Mouse (Mus musculus) layer of hippocampus, adult 18-20 months (tissue): Measurements from ENCODE around the gene Olfr418. TPM values are rescaled to one million over a fixed set of nuclear protein-coding genes. Genes with fewer than 3 reads are reported as not detected.
"Not testable (repeated sequence)": the region's sequence is repeated elsewhere in the genome, so short reads cannot be mapped to it uniquely, and the experiment has no call there.

Experiments used
- DNase-seq, 2 experiments: peaks; one replicate each; pipeline ENCODE4 v3.0.0; 2022; ENCODE audit warnings: low spot score in 2 of 2
- long read RNA-seq: library from polyadenylated mRNA; stranded (forward); transcript quantifications from one replicate; pipeline ENCODE4 v2.0.0, GENCODE M21; 2021
- total RNA-seq, 2 experiments: library from RNA; stranded (reverse); gene quantifications; 2 replicates each; pipeline ENCODE4 v1.2.3; 2021

Olfr418 gene
- not detected for total RNA-seq
- long read RNA-seq = 0 reads

GRCm38 (mm10) chr1:173265701-173266100, at the start of gene Olfr418:
Gene Olfr418 (plus strand): TSS chr1:173266001.
- no peak for DNase-seq

- no peak for DNase-seq
These were observed 49.3 kb upstream of the Olfr418 start for GRCm38 (mm10) chr1:173216481-173216880.

GRCm38 (mm10) chr1:173227081-173227480, 38.7 kb upstream of the Olfr418 start, which contains the start of gene Fcer1a:
Gene Fcer1a (minus strand): TSS chr1:173227214.
- no peak for DNase-seq

GRCm38 (mm10) chr1:173237004-173237403, 28.8 kb upstream of the Olfr418 start:
- DNase-seq = not testable (repeated sequence)

DNA sequence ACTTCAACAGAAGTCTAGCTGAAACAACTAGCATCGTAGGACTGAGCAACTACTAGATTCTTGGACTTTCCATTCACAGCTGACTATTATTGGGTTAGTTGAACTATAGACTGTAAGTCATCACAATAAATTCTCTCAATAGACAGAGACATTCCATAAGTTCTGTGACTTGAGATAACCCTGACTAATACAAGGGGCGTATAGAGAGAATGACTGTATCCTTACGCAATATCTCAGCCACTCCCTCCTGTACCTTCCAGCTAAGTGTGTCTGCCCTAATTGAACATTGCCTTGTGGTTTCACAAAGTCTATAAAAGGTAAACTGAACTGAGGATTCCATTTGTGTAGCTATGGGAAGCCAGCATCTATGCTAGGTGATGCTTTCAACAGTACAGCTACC, 15.9 kb upstream of the Olfr418 start:
- no peak for DNase-seq

DNA sequence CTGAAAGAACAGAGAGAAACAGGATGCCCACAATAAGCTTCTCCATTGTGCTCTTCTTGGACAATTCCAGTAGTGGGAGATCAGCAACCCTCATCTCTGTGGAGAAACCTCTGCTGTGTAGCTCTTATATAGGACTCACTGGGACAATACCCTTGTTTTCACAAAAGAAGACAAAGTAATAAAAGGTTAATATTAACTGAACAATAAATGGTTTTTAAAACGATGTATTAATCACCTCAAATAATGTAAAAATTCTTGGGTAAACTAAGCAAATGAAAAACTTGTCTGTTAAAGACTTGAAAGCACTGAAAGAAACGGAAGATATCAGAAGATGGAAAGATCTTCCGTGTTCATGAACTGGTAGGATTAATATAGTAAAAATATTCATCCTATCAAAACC, 11.9 kb downstream of the Olfr418 start, which contains the start of gene Mptx2:
Mptx2 (minus strand) TSS at position 101 of the 400 bp plus-strand sequence.
- DNase-seq = no peak

DNA sequence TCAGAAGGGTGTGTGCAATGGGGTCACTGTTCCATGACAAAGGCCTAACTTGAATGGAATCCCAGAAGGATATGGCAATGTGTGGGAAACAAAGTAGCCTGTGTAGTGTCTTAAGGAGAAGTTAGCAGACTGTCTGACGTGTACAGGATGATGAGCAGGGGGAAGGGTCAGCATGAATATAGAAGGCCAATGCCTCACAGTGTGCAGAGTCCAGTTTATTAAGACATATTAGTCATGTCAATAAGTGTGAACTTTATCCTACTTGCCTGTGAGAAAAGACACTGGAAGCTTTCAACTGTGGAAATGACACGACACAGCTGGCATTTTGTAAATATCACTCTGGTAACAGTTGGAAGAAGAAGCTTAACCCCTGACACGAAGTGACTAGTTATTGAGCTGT, 37.0 kb downstream of the Olfr418 start:
- DNase-seq = not testable (repeated sequence)

- not testable (repeated sequence) for DNase-seq
These were observed 47.8 kb downstream of the Olfr418 start for GRCm38 (mm10) chr1:173313535-173314050.

DNA sequence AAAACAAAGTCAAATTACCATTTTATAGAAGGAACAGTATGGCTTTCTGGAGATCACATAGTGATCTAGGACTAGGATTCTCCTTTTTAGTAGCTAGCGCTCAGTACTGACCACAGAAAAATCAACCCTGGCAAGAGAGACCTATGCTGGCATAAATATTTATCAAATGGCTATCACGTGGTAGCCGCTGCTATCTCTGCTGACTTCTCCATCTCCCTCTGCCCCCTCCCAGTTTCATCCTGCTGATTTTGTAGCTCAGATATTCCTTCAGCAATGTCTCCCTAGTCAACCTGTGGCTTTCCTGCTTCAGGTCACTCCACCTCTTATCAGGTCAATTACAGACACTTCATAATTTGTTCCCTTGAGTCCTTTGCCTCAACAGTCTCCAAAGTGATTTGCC, 49.9 kb downstream of the Olfr418 start:
- DNase-seq = no peak

GRCm38 (mm10) chr1:173317925-173318477, 52.2 kb downstream of the Olfr418 start:
- no peak for DNase-seq

DNA sequence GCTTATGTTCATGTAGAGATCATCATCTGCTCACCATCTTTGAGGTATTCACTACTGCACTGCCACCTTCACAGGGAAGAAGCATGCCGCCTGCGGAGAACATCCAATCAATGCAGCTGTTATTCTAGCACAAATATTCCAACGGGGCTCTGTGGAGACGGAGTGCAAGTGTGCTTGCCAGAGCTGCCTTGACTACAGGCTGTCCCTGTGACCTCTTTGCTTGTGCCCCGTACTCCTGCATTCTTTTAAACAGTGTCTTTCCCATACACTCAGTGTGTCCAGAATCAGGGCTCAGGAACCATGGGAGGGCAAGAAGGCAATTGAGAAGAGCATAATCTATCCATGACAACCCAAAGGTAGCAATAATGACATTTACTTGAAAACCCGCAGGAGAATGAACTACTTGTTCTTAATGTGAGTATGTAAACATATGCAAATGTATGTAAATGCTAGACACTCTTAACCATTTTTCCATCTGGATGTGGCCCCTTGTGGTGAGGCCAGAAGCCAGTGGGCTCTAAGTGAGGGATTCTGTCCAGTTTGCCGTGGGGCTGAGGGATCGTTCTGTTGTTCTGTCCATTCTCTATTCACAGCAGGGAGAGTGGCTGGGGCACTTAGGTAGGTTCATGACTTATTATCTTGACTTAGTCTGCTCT, 55.9 kb downstream of the Olfr418 start:
- no peak for DNase-seq

DNA sequence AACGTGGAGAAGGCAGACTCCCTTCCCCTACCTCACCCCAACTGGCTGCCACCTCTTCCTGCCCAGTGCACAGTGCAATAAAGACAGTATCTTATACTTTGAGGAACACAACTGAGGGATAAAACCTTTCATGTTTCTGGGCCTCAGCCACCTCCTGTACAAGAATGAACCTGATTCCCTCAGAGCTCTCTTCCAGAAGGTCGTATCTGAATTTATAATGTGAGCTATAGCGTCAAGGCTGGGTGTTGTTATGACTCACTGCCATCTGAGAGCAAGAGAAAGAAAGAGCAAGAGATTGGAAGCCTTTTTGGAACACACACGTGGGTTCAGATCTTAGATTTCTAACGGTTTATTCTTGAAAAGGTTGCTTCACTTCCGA, 56.4 kb downstream of the Olfr418 start:
- DNase-seq = no peak

Other genes starting within 250 kb of the Olfr418 start
- not detected for gene Olfr1408, start 128.6 kb upstream of the Olfr418 start, total RNA-seq
- gene Olfr1406, start 75.4 kb upstream of the Olfr418 start, total RNA-seq = not detected
- gene Olfr218, start 68.2 kb upstream of the Olfr418 start, total RNA-seq = not detected
- gene Olfr1404, start 53.6 kb upstream of the Olfr418 start, total RNA-seq = not detected
- gene Fcer1a, start 38.8 kb upstream of the Olfr418 start, total RNA-seq = not detected
- not detected for gene Mptx2, start 11.8 kb downstream of the Olfr418 start, total RNA-seq
- 10 to 100 TPM; 55.2 to 58.1 TPM for gene Ackr1, start 67.7 kb downstream of the Olfr418 start, total RNA-seq
- 1 to 10 TPM; 3.1 to 3.3 TPM for gene Aim2, start 84.9 kb downstream of the Olfr418 start, total RNA-seq
- gene Cadm3, start 101.7 kb downstream of the Olfr418 start, total RNA-seq = 100 to 1,000 TPM; 357 to 369 TPM
- gene Ifi206, start 225.0 kb downstream of the Olfr418 start, total RNA-seq = not detected